Mouse (Mus musculus) left cerebral cortex, postnatal 14 days (tissue): ENCODE measurements around the gene Prkci. TPM values are rescaled to one million over a fixed set of nuclear protein-coding genes. Genes with fewer than 3 reads are reported as not detected.

ENCODE experiments used
- DNase-seq, 2 experiments: peaks; one replicate each; pipeline ENCODE4 v3.0.0; 2021 to 2022; ENCODE audit warnings: low spot score in 2 of 2, mixed read lengths in 1 of 2
- intact Hi-C: fragments of 180-260 bp; cut with DNase I; formaldehyde crosslinking; loops from one replicate; pipeline ENCODE4 v1.15.1; 2025
- long read RNA-seq, 2 experiments: library from polyadenylated mRNA; stranded (forward); transcript quantifications; one replicate each; pipeline ENCODE4 v2.0.0; 2021
- total RNA-seq, 2 experiments: library from RNA; stranded (reverse); gene quantifications; 2 replicates each; pipeline ENCODE4 v1.2.3; 2021

The Prkci gene
- total RNA-seq, result 10 to 100 TPM; 58.3 to 72.2 TPM
- long read RNA-seq, experiment 1, full-length matches to known transcripts, result 52 of 65 reads
- long read RNA-seq, experiment 1, partial matches to known transcripts, result 9 of 65 reads
- long read RNA-seq, experiment 1, other reads (novel, unspliced or antisense), result 4 of 65 reads
- long read RNA-seq, experiment 2, full-length matches to known transcripts, result 37 of 46 reads
- long read RNA-seq, experiment 2, partial matches to known transcripts, result 3 of 46 reads
- long read RNA-seq, experiment 2, other reads (novel, unspliced or antisense), result 6 of 46 reads

DNA sequence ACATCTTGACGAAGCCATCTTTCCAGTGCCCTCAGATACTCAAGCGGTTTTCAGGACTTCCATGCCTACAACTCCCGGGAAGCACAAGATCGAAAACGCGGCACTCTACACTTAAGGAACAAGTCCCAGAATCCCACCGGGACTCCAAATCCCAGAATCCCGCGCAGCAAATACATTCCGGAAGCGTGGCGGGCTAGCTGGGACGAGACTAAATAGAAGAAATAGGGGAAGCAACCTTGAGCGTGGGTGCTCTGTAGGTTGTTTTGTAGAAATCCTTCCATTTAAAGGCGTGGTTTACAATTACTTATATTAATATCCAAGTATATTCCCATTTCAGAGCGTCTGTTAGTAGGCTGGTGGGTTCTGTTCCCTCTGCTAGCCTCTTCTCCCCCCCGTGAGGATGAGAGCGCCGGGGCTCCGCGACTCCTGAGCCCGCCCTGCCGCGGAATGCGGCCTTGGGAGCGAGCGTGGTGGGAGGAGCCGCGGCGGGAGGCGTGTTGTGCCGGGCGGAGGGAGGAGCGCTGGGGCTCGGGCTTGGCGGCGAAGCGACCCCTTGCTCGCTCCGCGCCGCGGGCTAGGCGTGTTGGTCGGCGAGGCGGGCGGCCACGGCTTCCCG lies at the start of gene Prkci:
Gene Prkci (plus strand): TSS at position 465 of the 616 bp plus-strand sequence.
- intact Hi-C loops, result no loop called here

GRCm38 (mm10) chr3:30951652-30952051 lies 43.9 kb upstream of the Prkci start:
- DNase-seq, result peak; percentile 26 to 44
- intact Hi-C loops, result no loop called here

More for the DNA sequence above, at the start of gene Prkci:
- DNase-seq, result peak; percentile 90 to 93

GRCm38 (mm10) chr3:30952273-30953070 lies 43.1 kb upstream of the Prkci start:
- DNase-seq, result no peak
- intact Hi-C loops, result no loop called here

DNA sequence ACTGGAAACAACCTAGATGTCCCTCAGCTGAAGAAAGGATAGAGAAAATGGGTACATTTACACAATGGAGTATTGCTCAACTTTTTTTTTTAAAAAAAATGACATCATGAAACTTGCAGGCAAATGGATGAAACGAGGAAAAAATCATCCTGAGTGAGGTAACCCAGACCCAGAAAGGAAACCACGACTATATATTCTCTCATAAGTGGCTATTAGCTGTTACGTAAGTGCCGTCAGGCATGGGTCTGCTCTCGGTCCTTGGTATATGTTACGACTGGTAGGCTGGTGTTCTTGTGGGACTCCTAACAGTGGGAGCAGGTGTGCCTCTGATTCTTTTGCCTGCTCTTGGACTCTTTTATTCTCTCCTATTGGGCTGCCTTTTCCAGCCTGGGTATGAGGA lies 39.2 kb upstream of the Prkci start:
- intact Hi-C loops, result no loop called here
- no peak for DNase-seq

DNA sequence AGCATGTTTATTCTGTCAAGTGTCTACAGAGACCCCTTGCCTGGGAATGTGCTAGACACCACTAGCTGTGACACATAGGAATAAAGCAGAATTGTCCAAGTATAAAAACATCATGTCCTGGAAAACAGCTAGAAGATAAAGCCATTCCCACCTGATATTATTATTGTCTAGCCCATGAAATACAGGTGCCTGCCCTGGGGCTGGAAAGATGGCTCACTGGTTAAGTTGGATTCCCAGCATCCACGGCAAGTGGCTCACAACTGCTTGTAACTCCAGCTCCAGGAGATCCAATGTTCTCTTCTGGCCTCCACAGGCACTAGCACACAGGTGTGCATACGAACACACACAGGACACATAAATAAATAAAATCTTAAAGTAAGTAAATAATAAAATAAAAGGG lies 36.8 kb upstream of the Prkci start:
- intact Hi-C loops, result no loop called here
- DNase-seq, result no peak

DNA sequence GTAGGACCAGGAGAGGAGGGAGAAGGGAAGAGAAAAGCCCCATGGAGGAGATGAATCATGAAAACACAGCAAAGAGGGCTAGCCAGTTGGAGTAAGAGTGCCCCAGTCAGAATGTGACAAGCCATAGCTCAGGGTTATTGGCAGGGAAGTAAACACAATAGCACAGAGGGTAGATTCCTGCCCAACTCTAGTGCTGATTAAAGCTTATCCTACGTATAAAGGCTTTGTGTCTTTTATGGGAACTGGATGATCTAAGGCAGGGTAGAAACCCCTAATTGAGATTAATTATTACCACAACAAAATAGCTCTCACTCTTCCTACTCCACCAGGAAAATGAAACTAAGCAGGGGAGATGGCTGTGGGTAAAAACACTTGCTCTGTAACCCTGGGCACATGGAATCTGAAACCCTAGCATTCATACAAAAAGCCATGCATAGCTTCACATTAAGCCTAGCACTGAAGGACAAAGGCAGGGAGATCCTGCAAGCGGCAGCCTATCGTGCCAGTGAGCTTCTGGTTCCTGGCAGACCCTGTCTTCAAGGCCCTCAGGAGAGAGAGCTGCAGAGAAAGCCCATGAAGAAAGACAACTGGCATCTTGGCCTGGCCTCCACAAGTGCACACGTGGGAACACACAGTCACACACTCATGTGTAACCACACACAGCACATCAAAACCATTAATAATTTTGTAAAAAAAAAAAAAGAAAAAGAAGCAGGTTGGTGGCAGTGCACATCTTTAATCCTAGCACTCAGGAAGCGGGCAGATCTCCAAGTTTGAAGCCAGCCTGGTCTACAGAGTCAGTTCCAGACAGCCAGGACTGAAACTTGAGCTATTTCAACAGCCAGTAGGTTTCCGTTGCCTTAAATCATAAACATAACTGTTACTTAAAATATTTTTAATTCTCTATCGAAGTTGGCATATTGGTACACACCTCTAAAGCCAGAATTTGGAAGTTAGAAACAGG lies 35.4 kb upstream of the Prkci start:
- DNase-seq, result no peak
- intact Hi-C loops, result loop anchor here (10.0 kb wide), 1 partner anchor 355 kb away; the partner anchor contains the start of gene Mynn

DNA sequence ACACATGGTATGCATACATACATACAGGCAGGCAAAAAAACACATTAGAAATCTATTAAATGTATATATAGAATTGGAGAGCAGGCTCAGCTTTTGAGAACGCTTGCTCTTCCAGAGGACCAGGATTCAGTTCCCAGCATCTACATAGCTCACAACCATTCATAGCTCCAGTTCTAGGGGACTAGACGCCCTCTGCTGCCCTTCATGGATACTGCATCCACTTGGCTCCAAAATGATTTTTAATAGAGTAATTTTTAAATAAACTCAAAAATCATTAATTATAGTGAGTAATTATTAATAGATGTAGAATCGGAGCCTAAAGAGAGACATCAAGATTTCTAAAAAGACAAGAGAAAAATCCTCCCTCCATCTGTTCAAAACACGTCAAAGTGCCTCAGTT lies 32.4 kb upstream of the Prkci start:
- DNase-seq, result no peak
- intact Hi-C loops, result loop anchor here (10.0 kb wide), 1 partner anchor 358 kb away; the partner anchor contains the start of gene Mynn

DNA sequence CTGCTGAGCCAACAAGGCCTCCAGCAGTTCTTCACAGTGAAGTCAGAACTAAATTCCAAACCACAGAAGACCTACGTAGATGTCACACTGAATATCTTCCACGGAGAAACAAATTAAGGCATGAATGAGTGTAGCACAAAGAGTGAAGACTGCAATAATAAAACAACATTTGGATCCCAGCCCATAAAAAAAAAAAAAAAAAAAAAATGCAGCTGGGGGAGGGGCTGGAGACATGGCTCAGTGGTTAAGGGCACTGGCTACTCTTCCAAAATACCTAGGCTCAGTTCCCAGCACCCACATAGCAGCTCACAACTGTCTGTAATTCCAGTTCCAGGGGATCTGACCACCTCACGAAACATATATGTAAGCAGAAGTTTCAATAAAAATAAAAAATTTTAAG lies 31.3 kb upstream of the Prkci start:
- intact Hi-C loops, result loop anchor here (10.0 kb wide), 1 partner anchor 359 kb away; the partner anchor contains the start of gene Mynn
- no peak for DNase-seq

DNA sequence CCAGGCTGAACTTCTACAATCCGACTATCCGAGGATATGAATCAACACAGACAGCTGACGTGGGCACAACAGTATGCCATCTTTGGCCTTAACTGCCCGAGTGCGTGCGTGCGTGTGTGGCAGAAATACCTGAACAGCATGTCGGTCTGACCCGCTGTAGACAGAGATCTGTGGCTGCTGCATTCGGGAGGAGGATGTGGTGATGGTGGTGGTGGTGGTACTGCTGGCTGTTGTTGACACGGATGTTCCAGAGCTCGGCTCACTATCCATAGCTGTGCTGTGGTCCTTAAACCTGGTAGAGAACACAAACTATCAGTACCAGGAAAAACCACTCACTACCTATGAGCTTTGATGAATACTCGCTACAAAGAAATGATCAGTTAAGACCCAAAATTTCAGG lies 29.9 kb upstream of the Prkci start:
- intact Hi-C loops, result loop anchor here (10.0 kb wide), 1 partner anchor 361 kb away; the partner anchor contains the start of gene Mynn

GRCm38 (mm10) chr3:30968531-30969092 lies 26.9 kb upstream of the Prkci start:
- peak; percentile 49 to 50 for DNase-seq
- intact Hi-C loops, result loop anchor here (10.0 kb wide), 1 partner anchor 364 kb away; the partner anchor contains the start of gene Mynn

More for the DNA sequence above, 29.9 kb upstream of the Prkci start:
- no peak for DNase-seq

GRCm38 (mm10) chr3:30969104-30969581 lies 26.4 kb upstream of the Prkci start, which contains the start of gene Phc3:
Gene Phc3 (minus strand): TSS chr3:30969415.
- intact Hi-C loops, result loop anchor here (10.0 kb wide), 1 partner anchor 364 kb away; the partner anchor contains the start of gene Mynn
- DNase-seq, result peak; percentile 93 to 94

GRCm38 (mm10) chr3:30975102-30975754 lies 20.3 kb upstream of the Prkci start:
- DNase-seq, result peak; percentile 49 to 50
- intact Hi-C loops, result loop anchor here (10.0 kb wide), 1 partner anchor 140 kb away; no protein-coding TSS in a partner anchor

- intact Hi-C loops, result loop anchor here (10.0 kb wide), 1 partner anchor 138 kb away; no protein-coding TSS in a partner anchor
- no peak for DNase-seq
Observed at GRCm38 (mm10) chr3:30976991-30977603, 18.4 kb upstream of the Prkci start.

DNA sequence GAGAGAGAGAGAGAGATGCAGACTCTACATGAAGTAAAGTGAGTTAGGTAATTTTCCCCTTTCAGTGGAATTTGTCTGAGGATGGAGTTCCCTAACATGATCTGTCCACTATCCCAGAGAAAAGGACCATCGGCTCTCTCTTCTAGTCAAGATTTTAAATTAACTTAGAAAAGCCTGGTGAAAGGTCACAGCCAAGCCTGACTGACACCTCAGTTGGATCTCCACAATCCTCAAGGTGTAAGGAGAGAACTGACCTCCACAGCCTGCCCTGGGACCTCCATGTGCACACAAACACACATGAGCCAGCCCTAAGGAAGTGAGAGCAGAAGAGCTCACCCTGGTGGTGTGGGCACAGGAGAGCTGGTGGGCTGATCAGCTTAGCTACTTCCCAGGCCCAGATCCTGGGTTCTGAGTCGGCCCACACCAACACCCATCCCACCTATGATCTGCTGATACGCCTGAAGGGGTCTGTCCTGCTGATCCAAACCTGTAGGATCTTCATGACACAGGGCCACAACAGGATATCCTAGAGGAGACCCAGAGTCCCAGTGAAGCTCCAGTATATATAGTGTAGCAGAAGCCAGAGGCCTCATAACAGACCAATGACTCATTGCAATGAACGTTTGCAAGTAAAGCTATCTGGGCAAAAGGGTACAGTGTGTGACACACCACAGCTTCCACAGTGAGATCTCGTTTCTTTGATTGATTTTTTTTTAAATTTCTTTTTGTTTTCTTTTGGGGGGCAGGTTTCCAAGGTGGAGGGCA lies 13.7 kb upstream of the Prkci start:
- intact Hi-C loops, result no loop called here
- no peak for DNase-seq

- DNase-seq, result no peak
- intact Hi-C loops, result no loop called here
Observed at GRCm38 (mm10) chr3:30982924-30983536, 12.5 kb upstream of the Prkci start.
